Mouse (Mus musculus) skeletal muscle tissue, postnatal 0 days (tissue): ENCODE data around the gene Zfp366. TPM values are rescaled to one million over a fixed set of nuclear protein-coding genes. Genes with fewer than 3 reads are reported as not detected.

Experiments
- polyA plus RNA-seq: library from polyadenylated mRNA; unstranded; fragments of >200 nt; fragmentation: Nextera tagmentation; extraction: Ambion mirVana; gene quantifications from 2 replicates; pipeline ENCODE4 v1.2.1, GENCODE M21; 2015

Zfp366 gene
- polyA plus RNA-seq = 0.63 and 0.73 TPM in 2 replicates

GRCm38 (mm10) chr13:99184155-99184886 lies at the start of gene Zfp366:
Gene Zfp366 (plus strand): TSS chr13:99184823.

Other genes starting within 250 kb of the Zfp366 start
- gene 1700024P04Rik, start 200.3 kb upstream of the Zfp366 start, polyA plus RNA-seq = not detected in 2 replicates
- 50.0 and 51.4 TPM in 2 replicates for gene Ptcd2, start 159.9 kb downstream of the Zfp366 start, polyA plus RNA-seq
- 44.1 and 47.7 TPM in 2 replicates for gene Mrps27, start 160.0 kb downstream of the Zfp366 start, polyA plus RNA-seq